Comparison of ENCODE assay signal across 9 mouse cellular contexts in genomic region chr3:35149251-35149691, GRCm38 (mm10).
DNase-seq lines count a peak whose midpoint lies in the region; ATAC-seq and TF ChIP-seq lines count a peak whose summit lies in the region.
"Had no signal": no experiment of that assay in that cellular context is flagged by ENCODE, and none has a peak within 500 bp of the region (broad histone marks: within the 10 kb centered on the region; RNA-seq: fewer than 3 reads in every experiment).

No protein-coding gene starts in this region.

- H3K27ac ChIP-seq in cerebellum, adult 2 months (ENCODE audit: insufficient read depth, low read length), result no peak overlapping the region
- peak overlapping the region; percentile 16 for H3K27ac ChIP-seq in midbrain, embryonic 11.5 days (ENCODE audit: low read depth, low read length)
- H3K27ac ChIP-seq: macrophage had no signal

- no peak overlapping the region for H3K4me2 ChIP-seq in midbrain, embryonic 11.5 days

- peak; percentile 19 to 32 for DNase-seq in cerebellum, adult 2 months
- no peak for DNase-seq in cerebellum, adult 11 months
- DNase-seq in ovary, postnatal 36 days (ENCODE audit: low spot score), result peak; percentile 5
- DNase-seq in ovary, postnatal 10 days (ENCODE audit: low spot score), result no peak
- peak; percentile 47 to 59 for DNase-seq in kidney, postnatal 4 days
- peak; percentile 85 for DNase-seq in midbrain, embryonic 11.5 days (ENCODE audit: low spot score, missing footprints)
- no peak for DNase-seq in thymus, postnatal 14 days
- no peak for DNase-seq in retina, postnatal 1 day

- no peaks in the 10 kb centered on the region; the same call in 1 of the 2 replicates for H3K9me3 ChIP-seq in midbrain, embryonic 11.5 days (ENCODE audit: control insufficient read depth, low read length)

- ATAC-seq in midbrain, embryonic 11.5 days (ENCODE audit: low FRiP score), result peak; percentile 50

- 12% methylated on average over 12 of the region's 12 CpGs for WGBS in cerebellum, adult 2 months
- WGBS in midbrain, embryonic 11.5 days, result 45% methylated on average over 12 of the region's 12 CpGs

- H3K4me3 ChIP-seq in cerebellum, adult 2 months (replicated peaks; ENCODE audit: insufficient read depth, low read depth, low read length), result no peak overlapping the region
- no peak overlapping the region for H3K4me3 ChIP-seq in midbrain, embryonic 11.5 days (ENCODE audit: low read depth, low read length)

- no peak for TF ChIP-seq POLR2A in cerebellum, adult 2 months (IDR thresholded peaks at IDR 0.05; ENCODE audit: borderline replicate concordance, insufficient read depth, low read length)

- no peaks in the 10 kb centered on the region for H3K36me3 ChIP-seq in midbrain, embryonic 11.5 days (ENCODE audit: control insufficient read depth, insufficient read depth, low read length)

- no peak for TF ChIP-seq CTCF in cerebellum, adult 2 months (IDR thresholded peaks at IDR 0.05; ENCODE audit: borderline replicate concordance, insufficient read depth, low read depth, low read length)

- H3K27me3 ChIP-seq in cerebellum, adult 2 months (ENCODE audit: control insufficient read depth, insufficient read depth, low read length), result no peaks in the 10 kb centered on the region
- H3K27me3 ChIP-seq in midbrain, embryonic 11.5 days (ENCODE audit: control insufficient read depth, insufficient read depth, low read length), result no peaks in the 10 kb centered on the region

- H3K4me1 ChIP-seq in cerebellum, adult 2 months (ENCODE audit: control insufficient read depth, insufficient read depth, low read length), result no peaks in the 10 kb centered on the region; the same call in none of the 2 replicates
- no peaks in the 10 kb centered on the region; the same call in 1 of the 2 replicates for H3K4me1 ChIP-seq in midbrain, embryonic 11.5 days (ENCODE audit: control insufficient read depth, insufficient read depth, low read length)

- H3K9ac ChIP-seq in midbrain, embryonic 11.5 days (ENCODE audit: low read length), result no peak overlapping the region

Comparison
In these comparisons a context has a peak if more than half of its experiments do, and no peak if none do; other contexts are left out.
1. DNase-seq: peak in cerebellum, adult 2 months (2 of 2), ovary, postnatal 36 days (single experiment), kidney, postnatal 4 days (2 of 2) and midbrain, embryonic 11.5 days (single experiment); none in cerebellum, adult 11 months (single experiment), ovary, postnatal 10 days (single experiment), thymus, postnatal 14 days (single experiment) and retina, postnatal 1 day (single experiment).